14 mouse cellular contexts compared by ENCODE assay signal in genomic region chr4:12247994-12248393, GRCm38 (mm10).
DNase-seq lines count a peak whose midpoint lies in the region.
"Had no signal": no experiment of that assay in that cellular context is flagged by ENCODE, and none has a peak within 500 bp of the region (broad histone marks: within the 10 kb centered on the region; RNA-seq: fewer than 3 reads in every experiment).

No protein-coding gene starts in this region.

- intact Hi-C loops in heart, postnatal 14 days (cut with DNase I) = loop anchor here (10.0 kb wide), 1 partner anchor 847 kb away; no protein-coding TSS in a partner anchor

- peak; percentile 68 for DNase-seq in heart, adult 11 months
- DNase-seq in heart, postnatal 14 days = no peak
- peak; percentile 40 for DNase-seq in 416B (ENCODE audit: low read depth)
- DNase-seq in brain, adult 2 months (ENCODE audit: low read depth, low spot score) = peak; percentile 51
- no peak for DNase-seq in adrenal gland, postnatal 36 days
- DNase-seq: adrenal gland, adult 8-10 months; adrenal gland, postnatal 14 days; B cell, adult 2 months; cerebellum, adult 11-12 months; cerebellum, adult 2 months; cerebellum, adult 9-10 months; cerebellum, postnatal 10 days; cerebellum, postnatal 25 days; forebrain, postnatal 0 days had no signal

Comparison
In these comparisons a context has a peak if more than half of its experiments do, and no peak if none do; other contexts are left out.
1. DNase-seq: peak in heart, adult 11 months (single experiment), 416B (single experiment) and brain, adult 2 months (single experiment); none in heart, postnatal 14 days (0 of 2) and adrenal gland, postnatal 36 days (0 of 2).